Mouse (Mus musculus): ENCODE measurements around the gene H2-Ob. TPM values are rescaled to one million over a fixed set of nuclear protein-coding genes. Genes with fewer than 3 reads are reported as not detected.
"Not testable (repeated sequence)": the region's sequence is repeated elsewhere in the genome, so short reads cannot be mapped to it uniquely, and the experiment has no call there.

H2-Ob gene
- polyA plus RNA-seq, 1 experiment from 2014 or later = not detected

DNA sequence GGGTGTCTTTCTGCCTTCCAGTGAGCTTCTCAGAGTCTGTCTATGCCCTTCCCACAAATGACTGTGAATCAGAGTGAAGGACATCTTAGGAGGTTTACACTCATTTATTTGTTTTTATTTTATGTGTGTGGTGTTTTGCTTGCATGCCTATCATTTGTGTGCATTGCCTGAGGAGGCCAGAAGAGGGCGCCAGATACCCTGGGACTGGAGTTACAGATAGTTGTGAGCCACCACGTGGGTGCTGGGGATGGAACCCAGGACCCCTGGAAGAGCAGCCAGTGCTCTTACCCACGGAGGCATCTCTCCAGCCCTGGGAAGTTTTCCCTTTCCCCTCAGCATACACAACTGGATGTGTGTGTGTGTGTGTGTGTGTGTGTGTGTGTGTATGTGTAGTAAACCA, 29.0 kb upstream of the H2-Ob start:
- 46% methylated on average over 3 of the region's 3 CpGs for WGBS
- H3K27me3 ChIP-seq = peaks cover 91% of the 10 kb centered on the region

DNA sequence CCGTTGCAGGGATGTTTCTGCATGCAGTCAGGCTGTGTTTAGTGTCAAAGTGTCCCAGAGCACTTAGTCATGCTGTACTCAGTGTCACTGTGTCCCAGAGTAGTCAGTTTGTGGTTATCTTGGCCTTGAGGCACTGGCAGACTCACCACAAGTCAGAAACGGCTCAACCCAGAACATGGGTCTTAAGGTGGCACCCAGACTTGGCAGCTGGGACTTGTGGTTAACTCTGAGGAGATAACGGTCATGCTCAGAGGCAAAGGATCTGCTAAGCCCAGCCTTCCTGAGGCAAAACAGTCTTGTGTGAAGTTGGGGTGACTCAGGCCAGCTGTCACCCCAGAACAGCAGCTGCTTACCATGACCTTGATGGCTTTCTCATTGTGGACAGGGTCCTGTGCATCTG, 28.1 kb upstream of the H2-Ob start:
- H3K9me3 ChIP-seq = no peaks in the 10 kb centered on the region
- H3K27ac ChIP-seq (replicated peaks) = no peak overlapping the region
- H3K4me3 ChIP-seq = no peak overlapping the region
- no peak for ATAC-seq (ENCODE audit: low read depth)
- H3K4me2 ChIP-seq = no peak overlapping the region
- H3K36me3 ChIP-seq = no peaks in the 10 kb centered on the region
- H3K27me3 ChIP-seq = peaks cover 91% of the 10 kb centered on the region
- H3K9ac ChIP-seq = no peak overlapping the region
- H3K4me1 ChIP-seq (replicated peaks) = no peaks in the 10 kb centered on the region; the same call in 1 of the 2 replicates
- 76% methylated on average over 3 of the region's 3 CpGs for WGBS

More for the DNA sequence above, 29.0 kb upstream of the H2-Ob start:
- Histone ChIP-seq H3K4me3 (no peak overlapping the region), H3K36me3 (no peaks in the 10 kb centered on the region), H3K4me1 (replicated peaks) (peaks cover 9% of the 10 kb centered on the region), H3K27ac (replicated peaks) (no peak overlapping the region), H3K9ac (no peak overlapping the region), H3K4me2 (no peak overlapping the region), H3K9me3 (no peaks in the 10 kb centered on the region)
- ATAC-seq (ENCODE audit: low read depth) = no peak

DNA sequence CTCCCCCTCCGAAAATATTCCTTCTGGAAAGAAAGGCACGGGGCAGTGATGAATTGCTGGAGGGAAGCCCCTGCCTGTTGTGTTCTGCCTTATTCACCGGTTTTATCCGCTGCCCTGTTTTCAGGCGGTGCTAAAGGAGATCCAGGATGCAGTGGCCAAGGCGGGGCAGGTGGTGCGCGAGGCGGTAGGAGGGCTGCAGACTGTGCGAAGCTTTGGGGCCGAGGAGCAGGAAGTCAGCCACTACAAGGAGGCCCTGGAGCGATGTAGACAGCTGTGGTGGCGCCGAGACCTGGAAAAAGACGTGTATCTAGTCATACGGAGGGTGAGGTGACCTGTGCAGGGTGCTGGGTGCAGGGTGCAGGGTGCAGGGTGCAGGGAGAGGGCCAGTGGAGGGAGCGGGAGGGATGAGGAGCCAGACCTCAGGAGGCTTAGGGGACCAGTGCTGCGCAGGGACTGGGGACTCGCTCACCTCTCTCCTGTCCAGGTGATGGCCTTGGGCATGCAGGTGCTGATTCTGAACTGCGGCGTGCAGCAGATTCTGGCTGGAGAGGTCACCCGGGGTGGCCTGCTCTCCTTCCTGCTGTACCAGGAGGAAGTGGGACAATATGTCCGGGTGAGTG, 26.8 kb upstream of the H2-Ob start:
- peaks cover 82% of the 10 kb centered on the region for H3K27me3 ChIP-seq
- 20% methylated on average over 23 of the region's 23 CpGs for WGBS
- H3K4me2 ChIP-seq = no peak overlapping the region
- no peak overlapping the region for H3K27ac ChIP-seq (replicated peaks)
- H3K4me1 ChIP-seq (replicated peaks) = no peaks in the 10 kb centered on the region
- H3K4me3 ChIP-seq = no peak overlapping the region
- no peaks in the 10 kb centered on the region for H3K36me3 ChIP-seq
- no peak for ATAC-seq (ENCODE audit: low read depth)
- 0 out of 2 replicates have a peak overlapping the region, but pooled peaks have one; percentile 31 for H3K9ac ChIP-seq
- H3K9me3 ChIP-seq = no peaks in the 10 kb centered on the region

DNA sequence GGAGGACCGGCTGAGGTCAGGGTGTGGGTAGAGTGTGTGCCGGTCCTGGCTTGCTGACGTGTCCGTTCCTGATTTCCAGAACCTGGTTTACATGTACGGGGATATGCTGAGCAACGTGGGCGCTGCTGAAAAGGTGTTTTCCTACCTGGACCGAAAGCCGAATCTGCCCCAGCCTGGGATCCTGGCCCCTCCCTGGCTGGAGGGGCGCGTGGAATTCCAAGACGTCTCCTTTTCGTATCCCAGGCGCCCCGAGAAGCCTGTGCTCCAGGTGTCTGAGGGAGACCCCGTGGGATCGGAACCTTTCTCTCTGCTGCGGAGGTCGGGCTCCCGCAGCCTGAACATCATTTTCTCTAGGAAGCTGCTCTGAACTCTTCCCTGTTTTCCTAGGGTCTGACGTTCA, 24.8 kb upstream of the H2-Ob start:
- H3K4me2 ChIP-seq = no peak overlapping the region
- WGBS = 41% methylated on average over 21 of the region's 21 CpGs
- H3K4me3 ChIP-seq = no peak overlapping the region

DNA sequence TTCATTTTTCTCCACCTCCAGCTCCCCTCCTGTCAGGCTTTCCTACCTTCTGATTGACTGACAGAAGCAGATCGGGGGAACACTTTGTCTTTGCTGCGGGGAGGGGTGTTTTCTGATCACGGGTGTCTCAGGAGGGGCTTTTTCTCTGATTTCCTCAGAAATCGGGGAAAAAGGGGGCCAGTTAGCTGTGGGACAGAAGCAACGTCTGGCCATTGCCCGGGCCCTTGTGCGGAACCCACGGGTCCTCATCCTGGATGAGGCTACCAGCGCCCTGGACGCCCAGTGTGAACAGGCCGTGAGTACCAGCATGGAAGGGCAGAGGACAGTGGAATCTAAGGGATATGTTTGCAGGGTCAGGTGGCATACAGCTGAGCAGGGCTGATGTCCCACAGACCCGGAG, 23.5 kb upstream of the H2-Ob start:
- H3K27ac ChIP-seq (replicated peaks) = no peak overlapping the region
- peaks cover 58% of the 10 kb centered on the region for H3K27me3 ChIP-seq
- no peaks in the 10 kb centered on the region for H3K36me3 ChIP-seq
- H3K4me3 ChIP-seq = no peak overlapping the region
- H3K9me3 ChIP-seq = no peaks in the 10 kb centered on the region; the same call in 1 of the 2 replicates
- no peak overlapping the region for H3K4me2 ChIP-seq
- ATAC-seq (ENCODE audit: low read depth) = no peak
- no peaks in the 10 kb centered on the region for H3K4me1 ChIP-seq (replicated peaks)
- H3K9ac ChIP-seq = no peak overlapping the region
- 85% methylated on average over 12 of the region's 12 CpGs for WGBS

More for the DNA sequence above, 24.8 kb upstream of the H2-Ob start:
- Histone ChIP-seq H3K27ac (replicated peaks) (no peak overlapping the region), H3K4me1 (replicated peaks) (no peaks in the 10 kb centered on the region), H3K36me3 (no peaks in the 10 kb centered on the region), H3K9ac (no peak overlapping the region), H3K27me3 (peaks cover 68% of the 10 kb centered on the region), H3K9me3 (no peaks in the 10 kb centered on the region; the same call in 1 of the 2 replicates)
- ATAC-seq (ENCODE audit: low read depth) = no peak

DNA sequence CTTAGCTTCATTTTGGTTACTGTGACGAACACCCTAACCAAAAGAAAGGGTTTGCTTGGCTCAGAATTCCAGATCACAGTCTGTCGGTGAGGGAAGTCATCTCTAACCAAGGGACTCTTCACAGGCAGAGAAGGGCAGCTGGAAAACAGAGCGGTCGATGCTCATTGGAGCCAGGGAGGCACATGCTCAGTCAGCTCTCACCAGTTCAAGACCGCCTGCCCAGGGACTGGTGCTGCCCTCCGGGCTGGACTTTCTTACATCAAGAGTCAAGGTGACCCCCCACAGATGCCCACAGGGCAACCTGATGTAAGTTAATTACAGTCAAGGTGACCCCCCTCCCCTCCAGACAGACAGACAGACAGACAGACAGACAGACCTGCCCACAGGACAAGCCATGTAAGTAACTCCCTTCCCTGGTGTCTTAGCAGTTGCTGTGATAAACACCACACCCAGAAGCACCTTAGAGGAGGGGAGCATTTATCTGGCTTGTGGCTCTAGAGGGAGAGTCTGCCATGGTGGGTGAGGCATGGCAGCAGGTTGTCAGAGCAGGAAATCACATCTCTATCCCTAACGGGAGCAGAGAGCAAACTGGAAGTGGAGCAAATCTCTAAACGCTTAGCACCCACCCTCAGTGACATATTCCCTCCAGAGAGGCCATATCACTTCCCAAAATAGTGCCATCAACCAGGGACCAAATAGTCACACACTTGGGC, 21.3 kb upstream of the H2-Ob start:
- Histone ChIP-seq H3K27me3 (peaks cover 36% of the 10 kb centered on the region), H3K36me3 (no peaks in the 10 kb centered on the region), H3K4me2 (no peak overlapping the region), H3K4me1 (replicated peaks) (no peaks in the 10 kb centered on the region), H3K9me3 (no peaks in the 10 kb centered on the region; the same call in 1 of the 2 replicates), H3K9ac (no peak overlapping the region), H3K4me3 (no peak overlapping the region), H3K27ac (replicated peaks) (no peak overlapping the region)
- no peak for ATAC-seq (ENCODE audit: low read depth)
- 91% methylated on average over 8 of the region's 8 CpGs for WGBS

DNA sequence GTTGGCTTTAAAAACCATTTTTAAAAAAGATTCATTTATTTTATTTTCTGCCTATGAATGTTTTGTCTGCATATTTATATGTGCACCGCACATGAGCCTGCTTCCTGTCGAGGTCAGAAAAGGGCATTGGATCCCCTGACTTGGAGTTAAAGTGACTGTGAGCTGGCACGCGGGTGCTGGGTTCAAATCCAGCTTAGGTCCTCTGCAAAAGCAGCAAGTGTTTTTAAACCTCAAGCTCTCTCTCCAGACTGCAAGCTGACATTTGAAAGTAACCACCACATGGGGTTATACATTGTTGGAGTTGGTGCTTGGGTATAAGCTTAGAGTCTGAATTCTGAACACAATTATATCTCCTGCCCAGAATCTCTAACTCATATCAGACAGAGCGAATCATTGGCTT, 20.7 kb upstream of the H2-Ob start:
- Histone ChIP-seq H3K27me3 (peaks cover 30% of the 10 kb centered on the region), H3K9me3 (no peaks in the 10 kb centered on the region; the same call in 1 of the 2 replicates), H3K4me1 (replicated peaks) (no peaks in the 10 kb centered on the region), H3K4me3 (no peak overlapping the region), H3K36me3 (no peaks in the 10 kb centered on the region), H3K27ac (replicated peaks) (no peak overlapping the region), H3K9ac (no peak overlapping the region), H3K4me2 (no peak overlapping the region)
- ATAC-seq (ENCODE audit: low read depth) = no peak
- 86% methylated on average over 5 of the region's 5 CpGs for WGBS

DNA sequence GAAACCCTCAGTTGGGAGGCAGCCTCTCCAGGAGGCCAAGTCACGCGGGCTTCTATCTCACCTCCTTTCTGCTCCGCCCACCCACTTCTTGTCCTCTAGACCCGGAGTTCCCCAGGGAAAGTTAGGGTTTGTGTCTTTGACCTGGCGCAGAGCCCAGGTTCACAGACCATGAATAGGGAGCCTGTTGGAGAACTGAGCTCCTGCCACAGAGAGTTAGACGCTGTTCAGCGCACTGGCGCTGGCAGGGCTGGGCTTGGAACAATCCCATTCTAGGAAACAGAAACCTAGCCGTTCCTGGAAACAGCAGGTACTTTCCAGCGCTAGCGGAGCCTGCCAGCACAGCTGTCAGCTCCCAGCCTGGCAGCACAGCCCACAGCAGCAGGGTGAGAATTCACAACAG, 20.0 kb upstream of the H2-Ob start:
- Histone ChIP-seq H3K9me3 (no peaks in the 10 kb centered on the region; the same call in 1 of the 2 replicates), H3K36me3 (no peaks in the 10 kb centered on the region), H3K27ac (replicated peaks) (no peak overlapping the region), H3K9ac (no peak overlapping the region), H3K4me3 (no peak overlapping the region), H3K4me2 (no peak overlapping the region), H3K27me3 (peaks cover 23% of the 10 kb centered on the region), H3K4me1 (replicated peaks) (no peaks in the 10 kb centered on the region)
- WGBS = 80% methylated on average over 11 of the region's 11 CpGs
- ATAC-seq (ENCODE audit: low read depth) = no peak

DNA sequence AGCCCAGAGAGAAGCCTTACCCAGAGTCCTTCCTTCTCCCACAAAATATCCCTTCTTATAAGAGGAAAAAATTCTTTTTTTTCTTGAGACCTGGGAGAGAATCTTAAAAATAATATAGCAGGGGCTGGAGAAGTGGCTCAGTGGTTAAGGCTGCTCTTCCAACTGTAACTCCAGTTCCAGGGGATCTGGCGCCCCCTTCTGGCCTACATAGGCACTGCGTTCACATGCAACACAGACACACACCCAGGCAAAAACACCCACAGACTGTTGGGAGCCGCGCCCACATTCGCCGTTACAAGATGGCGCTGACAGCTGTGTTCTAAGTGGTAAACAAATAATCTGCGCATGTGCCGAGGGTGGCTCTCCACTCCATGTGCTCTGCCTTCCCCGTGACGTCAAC, 19.6 kb upstream of the H2-Ob start:
- not testable (repeated sequence) for H3K36me3 ChIP-seq; H3K9ac ChIP-seq; H3K9me3 ChIP-seq; H3K4me1 ChIP-seq (replicated peaks); H3K4me3 ChIP-seq; ATAC-seq (ENCODE audit: low read depth); H3K27ac ChIP-seq (replicated peaks); H3K4me2 ChIP-seq
- WGBS = 88% methylated on average over 9 of the region's 11 CpGs
- peaks cover 19% of the 10 kb centered on the region for H3K27me3 ChIP-seq

DNA sequence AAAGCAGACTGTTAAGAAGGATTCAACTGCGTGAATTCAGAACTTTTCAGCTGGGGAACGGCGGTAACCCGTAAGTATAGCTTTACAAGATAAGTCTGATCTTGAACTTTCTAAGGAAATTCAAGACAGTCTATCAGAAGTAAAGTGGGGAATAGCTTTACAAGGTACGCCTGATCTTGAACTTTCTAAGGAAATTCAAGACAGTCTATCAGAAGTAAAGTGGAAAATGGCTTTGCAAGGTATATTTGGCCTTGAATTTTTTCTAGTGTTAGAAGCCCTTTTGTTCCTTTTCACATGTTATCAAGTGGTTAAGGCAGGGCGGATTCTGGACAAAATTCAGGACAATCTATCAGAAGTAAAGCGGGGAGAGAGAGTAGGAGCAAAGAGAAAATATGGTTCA, 18.9 kb upstream of the H2-Ob start:
- not testable (repeated sequence) for H3K36me3 ChIP-seq; H3K4me3 ChIP-seq; H3K9ac ChIP-seq; H3K4me1 ChIP-seq (replicated peaks); ATAC-seq (ENCODE audit: low read depth); H3K4me2 ChIP-seq; H3K27ac ChIP-seq (replicated peaks); H3K9me3 ChIP-seq
- peaks cover 12% of the 10 kb centered on the region for H3K27me3 ChIP-seq
- WGBS = 91% methylated on average over 3 of the region's 7 CpGs

DNA sequence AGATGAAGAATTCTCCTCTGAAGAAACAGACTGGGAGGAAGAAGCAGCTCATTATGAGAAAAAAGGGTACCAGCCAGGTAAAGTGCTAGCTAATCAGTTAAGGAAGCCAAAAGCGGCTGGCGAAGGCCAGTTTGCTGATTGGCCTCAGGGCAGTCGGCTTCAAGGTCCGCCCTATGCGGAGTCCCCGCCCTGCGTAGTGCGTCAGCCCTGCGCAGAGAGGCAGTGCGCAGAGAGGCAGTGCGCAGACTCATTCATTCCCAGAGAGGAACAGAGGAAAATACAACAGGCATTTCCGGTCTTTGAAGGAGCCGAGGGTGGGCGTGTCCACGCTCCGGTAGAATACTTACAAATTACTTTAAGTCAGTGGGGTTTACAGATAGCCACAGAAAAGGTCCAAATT, 18.3 kb upstream of the H2-Ob start:
- WGBS = 96% methylated on average over 7 of the region's 16 CpGs
- not testable (repeated sequence) for H3K4me2 ChIP-seq; H3K9ac ChIP-seq; H3K27me3 ChIP-seq; H3K9me3 ChIP-seq; H3K27ac ChIP-seq (replicated peaks); H3K4me3 ChIP-seq; ATAC-seq (ENCODE audit: low read depth); H3K36me3 ChIP-seq; H3K4me1 ChIP-seq (replicated peaks)

DNA sequence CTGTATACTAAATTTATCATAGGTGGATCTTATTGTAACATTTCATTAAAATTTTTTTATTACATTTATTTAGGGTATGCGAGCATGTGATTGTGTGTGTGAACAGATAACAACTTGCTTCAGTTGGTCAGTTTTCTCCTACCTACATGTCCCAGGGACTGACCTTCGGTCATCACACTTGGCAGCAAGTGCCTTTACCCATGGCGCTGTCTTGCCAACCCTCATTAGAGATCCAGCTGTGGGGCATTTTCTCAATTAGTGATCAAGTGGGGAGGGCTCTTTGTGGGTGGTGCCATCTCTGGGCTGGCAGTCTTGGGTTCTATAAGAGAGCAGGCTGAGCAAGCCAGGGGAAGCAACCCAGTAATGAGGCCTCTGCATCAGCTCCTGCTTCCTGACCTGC, 13.9 kb upstream of the H2-Ob start:
- ATAC-seq (ENCODE audit: low read depth) = no peak
- WGBS = 93% methylated on average over 3 of the region's 3 CpGs

More for the DNA sequence above, 13.9 kb upstream of the H2-Ob start:
- no peaks in the 10 kb centered on the region for H3K36me3 ChIP-seq
- no peak overlapping the region for H3K4me2 ChIP-seq
- no peak overlapping the region for H3K27ac ChIP-seq (replicated peaks)
- H3K4me1 ChIP-seq (replicated peaks) = no peaks in the 10 kb centered on the region
- no peak overlapping the region for H3K9ac ChIP-seq
- H3K27me3 ChIP-seq = no peaks in the 10 kb centered on the region
- no peaks in the 10 kb centered on the region; the same call in 1 of the 2 replicates for H3K9me3 ChIP-seq
- H3K4me3 ChIP-seq = no peak overlapping the region

All from neural tube, embryonic 13.5 days (tissue).